Mouse (Mus musculus) forebrain, embryonic 16.5 days (tissue): ENCODE measurements around the gene Gm10639. TPM values are rescaled to one million over a fixed set of nuclear protein-coding genes. Genes with fewer than 3 reads are reported as not detected.
A peak's percentile ranks its signal among the peaks of the same experiment; 100 is the strongest.
"Not testable (repeated sequence)": the region's sequence is repeated elsewhere in the genome, so short reads cannot be mapped to it uniquely, and the experiment has no call there.

Experiments used
- ATAC-seq: fragments of 200-750 bp; cut with Nextera tagmentation; 2 replicates; pipeline ENCODE4 v1.8.0; 2017; ENCODE audit warnings: mild to moderate bottlenecking, moderate library complexity
- H3K27ac ChIP-seq: fragments of 300-500 bp; sonication (generic); 2 replicates; pipeline ENCODE4 v1.5.1; 2014; ENCODE audit warnings: low read length, control low read depth
- H3K27me3 ChIP-seq: fragments of 300-500 bp; sonication (generic); replicated peaks from 2 replicates; pipeline ENCODE4 v1.6.1; 2014; ENCODE audit warnings: low read length; ENCODE audit not compliant: control insufficient read depth, insufficient read depth
- H3K36me3 ChIP-seq: fragments of 300-500 bp; sonication (generic); 2 replicates; pipeline ENCODE4 v1.6.1; 2014; ENCODE audit not compliant: control insufficient read depth, insufficient read depth
- H3K4me1 ChIP-seq: fragments of 300-500 bp; sonication (generic); replicated peaks from 2 replicates; pipeline ENCODE4 v1.6.1; 2014; ENCODE audit warnings: low read length; ENCODE audit not compliant: control insufficient read depth, insufficient read depth
- H3K4me2 ChIP-seq: fragments of 300-500 bp; sonication (generic); 2 replicates; pipeline ENCODE4 v1.6.1; 2014; ENCODE audit warnings: mild to moderate bottlenecking, low read length, control low read depth
- H3K4me3 ChIP-seq: fragments of 300-500 bp; sonication (generic); replicated peaks from 2 replicates; pipeline ENCODE4 v1.5.1; 2014; ENCODE audit warnings: mild to moderate bottlenecking, low read length, control low read depth
- H3K9ac ChIP-seq: fragments of 300-500 bp; sonication (generic); replicated peaks from 2 replicates; pipeline ENCODE4 v1.6.1; 2014; ENCODE audit warnings: low read depth, low read length, control low read depth
- H3K9me3 ChIP-seq: fragments of 300-500 bp; sonication (generic); 2 replicates; pipeline ENCODE4 v1.6.1; 2016; ENCODE audit warnings: low read length; ENCODE audit not compliant: control insufficient read depth
- WGBS: fragments of 180-500 bp; shearing (Covaris S2); extraction: QIAGEN DNeasy Blood & Tissue Kit; methylation state at CpG from one replicate; pipeline ENCODE4 v1.1.7; 2014; 5-methylcytosine and 5-hydroxymethylcytosine counted together
- polyA plus RNA-seq: library from polyadenylated mRNA; unstranded; fragments of >200 nt; fragmentation: Nextera tagmentation; extraction: Ambion mirVana; gene quantifications from 2 replicates; pipeline ENCODE4 v1.2.1, GENCODE M21; 2015

The Gm10639 gene
- not detected in 2 replicates for polyA plus RNA-seq

DNA sequence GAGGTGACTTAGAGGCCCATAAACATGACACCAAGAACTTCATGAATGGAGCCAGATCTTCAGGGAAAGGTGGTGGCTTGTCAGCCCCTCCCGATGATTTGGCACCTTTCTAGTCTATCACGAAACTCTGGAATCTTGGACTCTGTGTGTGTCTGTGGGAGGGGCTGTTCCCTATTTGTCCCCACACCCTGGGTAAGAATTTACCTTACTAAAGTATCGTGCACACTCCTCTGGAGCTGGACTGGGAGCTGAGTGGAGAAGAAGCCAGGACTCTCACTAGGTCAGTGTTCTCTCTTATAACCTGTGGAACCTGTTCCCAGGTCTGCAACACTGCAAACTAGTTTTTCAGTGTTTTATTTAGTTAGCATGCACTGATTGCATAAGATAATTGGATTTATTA lies at the start of gene Gm10639:
TSS of gene Gm10639 (plus strand) at position 201 of the 400 bp plus-strand sequence.
- H3K9me3 ChIP-seq, ATAC-seq, H3K4me3 ChIP-seq, H3K27ac ChIP-seq, H3K27me3 ChIP-seq, H3K9ac ChIP-seq, H3K4me1 ChIP-seq, H3K36me3 ChIP-seq, H3K4me2 ChIP-seq: not testable (repeated sequence)
- WGBS = 84% methylated on average over 3 of the region's 3 CpGs

DNA sequence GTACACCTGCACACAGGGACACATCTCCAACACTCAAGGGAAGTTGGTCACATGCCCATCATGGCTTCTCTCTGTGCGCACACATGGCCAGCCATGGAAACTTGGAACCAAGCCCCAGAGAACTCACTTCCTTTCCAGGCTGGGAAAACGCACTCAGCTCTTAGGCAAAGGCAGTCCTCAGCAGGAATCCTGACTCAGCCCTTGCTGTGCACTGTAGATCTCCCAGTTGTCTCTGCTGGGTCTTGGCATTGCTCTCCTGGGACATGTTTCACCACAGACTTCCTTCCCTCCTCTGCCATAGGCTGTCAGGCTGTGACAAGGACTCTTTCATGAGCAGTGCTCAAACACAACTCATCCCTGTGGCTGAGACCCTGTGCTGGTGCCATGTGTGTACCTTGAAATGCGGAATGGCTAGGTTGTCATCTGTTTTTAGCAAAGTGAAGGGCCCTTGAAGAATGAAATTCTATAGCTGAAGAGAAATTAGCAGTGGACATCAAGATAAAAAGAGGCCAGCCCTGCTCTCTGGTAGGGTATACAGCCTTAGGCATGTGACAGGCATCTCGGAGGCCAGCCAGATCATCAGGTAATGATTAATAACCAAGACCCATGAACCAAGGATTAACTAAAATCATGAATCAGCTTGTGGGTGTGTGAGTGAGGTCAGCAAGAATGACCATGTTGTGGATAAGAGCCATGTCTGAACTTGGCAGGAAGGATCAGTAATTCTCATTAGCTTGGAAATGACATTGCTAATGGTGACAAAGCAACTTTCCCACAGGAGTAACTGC lies 33.8 kb upstream of the Gm10639 start:
- not testable (repeated sequence) for H3K9ac ChIP-seq, H3K27ac ChIP-seq, H3K4me3 ChIP-seq, H3K36me3 ChIP-seq, H3K4me2 ChIP-seq, H3K4me1 ChIP-seq, H3K9me3 ChIP-seq, ATAC-seq, H3K27me3 ChIP-seq
- WGBS = 84% methylated on average over 4 of the region's 4 CpGs

DNA sequence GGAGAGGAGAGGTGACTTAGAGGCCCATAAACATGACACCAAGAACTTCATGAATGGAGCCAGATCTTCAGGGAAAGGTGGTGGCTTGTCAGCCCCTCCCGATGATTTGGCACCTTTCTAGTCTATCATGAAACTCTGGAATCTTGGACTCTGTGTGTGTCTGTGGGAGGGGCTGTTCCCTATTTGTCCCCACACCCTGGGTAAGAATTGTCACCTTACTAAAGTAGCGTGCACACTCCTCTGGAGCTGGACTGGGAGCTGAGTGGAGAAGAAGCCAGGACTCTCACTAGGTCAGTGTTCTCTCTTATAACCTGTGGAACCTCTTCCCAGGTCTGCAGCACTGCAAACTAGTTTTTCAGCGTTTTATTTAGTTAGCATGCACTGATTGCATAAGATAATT lies 32.8 kb upstream of the Gm10639 start, which contains the start of gene Gm3776:
TSS of gene Gm3776 (plus strand) at position 216 of the 400 bp plus-strand sequence.
- H3K9ac ChIP-seq, H3K9me3 ChIP-seq, H3K27me3 ChIP-seq, H3K4me3 ChIP-seq, H3K27ac ChIP-seq, H3K4me1 ChIP-seq, ATAC-seq, H3K4me2 ChIP-seq, H3K36me3 ChIP-seq: not testable (repeated sequence)
- WGBS = 95% methylated on average over 1 of the region's 3 CpGs

DNA sequence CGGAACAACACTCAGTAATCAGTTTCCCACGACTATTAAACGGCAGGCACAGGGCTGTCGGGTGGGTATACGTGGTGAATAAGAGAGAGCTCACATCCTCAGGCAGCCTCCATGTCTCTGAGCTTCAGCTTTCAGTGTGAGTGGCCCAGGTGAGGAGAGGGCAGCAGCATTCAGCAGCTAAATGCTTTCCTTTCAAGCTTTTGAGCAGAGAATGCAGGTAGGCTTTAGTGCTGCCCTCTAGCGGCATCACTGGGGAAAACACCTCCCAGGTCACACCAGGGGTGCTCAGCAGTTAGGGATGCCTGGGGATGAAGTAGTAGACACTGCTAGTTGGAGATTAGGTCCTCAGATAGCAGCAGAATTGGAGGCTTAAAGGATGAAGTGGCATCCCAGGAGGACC lies 30.0 kb upstream of the Gm10639 start:
- H3K36me3 ChIP-seq, H3K9me3 ChIP-seq, H3K4me1 ChIP-seq, H3K4me3 ChIP-seq, H3K9ac ChIP-seq, H3K4me2 ChIP-seq, H3K27ac ChIP-seq, H3K27me3 ChIP-seq: not testable (repeated sequence)
- WGBS = 0% methylated on average over 1 of the region's 6 CpGs
- ATAC-seq = peak; percentile 70

DNA sequence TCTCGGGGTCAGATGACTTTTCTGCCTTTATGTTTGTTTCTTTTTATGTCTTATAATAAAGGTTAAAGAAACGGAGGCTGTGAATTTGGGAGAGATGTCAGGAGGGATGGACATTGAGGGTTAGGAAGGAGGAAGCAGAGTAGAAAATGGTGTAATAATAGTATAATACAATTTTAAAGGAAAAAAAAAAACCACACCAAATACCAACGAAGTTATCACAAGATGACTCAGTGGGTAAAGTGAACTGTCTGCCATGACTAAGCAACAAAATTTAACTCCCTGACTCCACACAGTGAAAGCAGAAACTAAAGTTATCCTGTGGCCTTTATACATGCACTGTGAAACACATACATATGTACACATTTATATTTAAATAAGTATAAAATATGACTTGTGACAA lies 18.8 kb upstream of the Gm10639 start:
- 84% methylated on average over 2 of the region's 3 CpGs for WGBS
- not testable (repeated sequence) for ATAC-seq, H3K4me2 ChIP-seq, H3K4me3 ChIP-seq, H3K9me3 ChIP-seq, H3K27me3 ChIP-seq, H3K9ac ChIP-seq, H3K36me3 ChIP-seq, H3K27ac ChIP-seq, H3K4me1 ChIP-seq

DNA sequence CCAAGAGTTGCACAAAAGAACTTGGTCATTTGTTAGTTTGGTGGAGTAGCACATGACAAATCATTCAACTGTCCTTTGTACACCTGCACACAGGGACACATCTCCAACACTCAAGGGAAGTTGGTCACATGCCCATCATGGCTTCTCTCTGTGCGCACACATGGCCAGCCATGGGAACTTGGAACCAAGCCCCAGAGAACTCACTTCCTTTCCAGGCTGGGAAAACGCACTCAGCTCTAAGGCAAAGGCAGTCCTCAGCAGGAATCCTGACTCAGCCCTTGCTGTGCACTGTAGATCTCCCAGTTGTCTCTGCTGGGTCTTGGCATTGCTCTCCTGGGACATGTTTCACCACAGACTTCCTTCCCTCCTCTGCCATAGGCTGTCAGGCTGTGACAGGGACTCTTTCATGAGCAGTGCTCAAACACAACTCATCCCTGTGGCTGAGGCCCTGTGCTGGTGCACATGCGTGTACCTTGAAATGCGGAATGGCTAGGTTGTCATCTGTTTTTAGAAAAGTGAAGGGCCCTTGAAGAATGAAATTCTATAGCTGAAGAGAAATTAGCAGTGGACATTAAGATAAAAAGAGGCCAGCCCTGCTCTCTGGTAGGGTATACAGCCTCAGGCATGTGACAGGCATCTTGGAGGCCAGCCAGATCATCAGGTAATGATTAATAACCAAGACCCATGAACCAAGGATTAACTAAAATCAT lies 7.6 kb upstream of the Gm10639 start:
- not testable (repeated sequence) for H3K36me3 ChIP-seq

DNA sequence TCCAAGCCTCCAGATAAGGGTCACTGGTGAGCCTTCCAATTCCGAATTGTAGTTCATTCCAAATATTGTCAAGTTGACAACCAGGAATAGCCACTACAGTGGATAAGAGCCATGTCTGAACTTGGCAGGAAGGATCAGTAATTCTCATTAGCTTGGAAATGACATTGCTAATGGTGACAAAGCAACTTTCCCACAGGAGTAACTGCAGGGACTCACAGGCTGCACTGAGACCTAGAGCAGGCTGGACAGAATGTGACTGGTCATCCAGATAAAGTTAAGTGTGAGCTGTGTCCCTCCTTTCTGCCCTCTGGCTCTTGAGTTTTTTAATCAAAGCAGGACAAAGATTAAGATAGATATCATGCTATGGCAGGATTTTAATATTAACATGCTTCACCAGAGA lies 660 bp upstream of the Gm10639 start:
- H3K4me3 ChIP-seq, H3K27ac ChIP-seq, H3K36me3 ChIP-seq, H3K4me1 ChIP-seq, H3K27me3 ChIP-seq, H3K9ac ChIP-seq, ATAC-seq, H3K9me3 ChIP-seq, H3K4me2 ChIP-seq: not testable (repeated sequence)
- WGBS = 88% methylated on average over 1 of the region's 1 CpGs

More for the DNA sequence above, 7.6 kb upstream of the Gm10639 start:
- H3K9me3 ChIP-seq, H3K27me3 ChIP-seq, H3K9ac ChIP-seq, H3K4me1 ChIP-seq, H3K4me2 ChIP-seq, H3K4me3 ChIP-seq, H3K27ac ChIP-seq, ATAC-seq: not testable (repeated sequence)
- WGBS = 86% methylated on average over 4 of the region's 4 CpGs

DNA sequence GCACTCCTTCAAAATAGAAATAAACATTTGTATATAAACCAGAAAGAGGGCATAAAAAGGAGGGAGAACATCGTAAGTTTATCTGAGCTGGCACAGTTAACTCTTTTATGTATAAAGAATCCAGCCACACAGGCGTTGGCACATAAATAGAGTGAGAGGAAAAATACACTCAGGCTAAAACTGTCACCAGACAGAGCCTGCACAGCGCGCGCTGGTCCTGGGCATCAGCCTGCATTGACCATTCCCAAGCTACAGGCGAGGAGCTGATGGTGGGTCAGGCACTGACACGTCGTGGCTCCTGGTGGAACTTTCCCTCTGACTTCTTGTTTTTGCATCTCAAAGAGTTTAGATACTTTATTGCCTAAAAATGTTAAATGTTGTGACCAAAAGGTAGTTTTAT lies 2.7 kb downstream of the Gm10639 start:
- H3K27me3 ChIP-seq, ATAC-seq, H3K4me1 ChIP-seq, H3K4me3 ChIP-seq, H3K27ac ChIP-seq, H3K4me2 ChIP-seq, H3K36me3 ChIP-seq, H3K9me3 ChIP-seq, H3K9ac ChIP-seq: not testable (repeated sequence)
- WGBS = 88% methylated on average over 7 of the region's 8 CpGs

DNA sequence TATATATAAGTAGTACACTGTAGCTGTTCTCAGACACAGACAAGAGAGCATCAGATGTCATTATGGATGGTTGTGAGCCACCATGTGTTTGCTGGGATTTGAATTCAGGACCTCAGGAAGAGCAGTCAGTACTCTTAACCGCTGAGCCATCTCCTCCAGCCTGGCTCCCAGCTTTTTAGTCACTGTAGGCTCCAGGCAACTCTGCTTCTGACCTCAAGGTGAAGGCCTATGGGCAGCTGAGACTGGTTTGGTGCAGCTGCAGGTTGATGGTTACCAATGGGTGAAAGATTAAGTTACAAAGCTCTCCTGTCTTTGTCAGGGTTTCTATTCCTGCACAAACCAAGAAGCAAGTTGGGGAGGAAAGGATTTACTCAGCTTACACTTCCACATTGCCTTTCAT lies 4.0 kb downstream of the Gm10639 start:
- not testable (repeated sequence) for H3K9ac ChIP-seq, ATAC-seq
- WGBS = 83% methylated on average over 1 of the region's 1 CpGs

More for the DNA sequence above, 4.0 kb downstream of the Gm10639 start:
- H3K4me1 ChIP-seq, H3K9me3 ChIP-seq, H3K36me3 ChIP-seq, H3K27me3 ChIP-seq, H3K4me3 ChIP-seq, H3K4me2 ChIP-seq, H3K27ac ChIP-seq: not testable (repeated sequence)
